Mouse (Mus musculus) heart, adult 2 months (tissue): Measurements from ENCODE around the gene Dclk2.

ENCODE experiments used
- CTCF ChIP-seq: fragments of 200-600 bp; IDR thresholded peaks from 2 replicates; pipeline ENCODE4 v1.8.1; 2022; ENCODE audit warnings: antibody characterized with exemption, mild to moderate bottlenecking, moderate library complexity
- EP300 ChIP-seq: fragments of 200-500 bp; IDR thresholded peaks from 2 replicates; pipeline ENCODE4 v1.6.1; 2011; ENCODE audit warnings: low read depth, low read length, control low read depth; ENCODE audit not compliant: insufficient read depth
- POLR2A ChIP-seq: fragments of 200-500 bp; IDR thresholded peaks from 2 replicates; pipeline ENCODE4 v1.6.1; 2011; ENCODE audit warnings: mild to moderate bottlenecking, low read depth, low read length, control low read depth; ENCODE audit not compliant: insufficient read depth

GRCm38 (mm10) chr3:86851131-86851530, 69.5 kb downstream of the Dclk2 start:
- TF ChIP-seq CTCF (no peak), POLR2A (no peak), EP300 (no peak)
